Mouse (Mus musculus) bone marrow, adult 2 months (tissue): Measurements from ENCODE around the gene Cpt1c.

ENCODE experiments used
- CTCF ChIP-seq: fragments of 200-500 bp; IDR thresholded peaks from 2 replicates; pipeline ENCODE4 v1.5.1; 2011; ENCODE audit warnings: low read length, control low read depth; ENCODE audit not compliant: control insufficient read depth, insufficient read depth
- POLR2A ChIP-seq: fragments of 200-500 bp; IDR thresholded peaks from 2 replicates; pipeline ENCODE4 v1.6.1; 2011; ENCODE audit warnings: low read depth, mild to moderate bottlenecking, control low read depth, low read length, borderline replicate concordance; ENCODE audit not compliant: control insufficient read depth

DNA sequence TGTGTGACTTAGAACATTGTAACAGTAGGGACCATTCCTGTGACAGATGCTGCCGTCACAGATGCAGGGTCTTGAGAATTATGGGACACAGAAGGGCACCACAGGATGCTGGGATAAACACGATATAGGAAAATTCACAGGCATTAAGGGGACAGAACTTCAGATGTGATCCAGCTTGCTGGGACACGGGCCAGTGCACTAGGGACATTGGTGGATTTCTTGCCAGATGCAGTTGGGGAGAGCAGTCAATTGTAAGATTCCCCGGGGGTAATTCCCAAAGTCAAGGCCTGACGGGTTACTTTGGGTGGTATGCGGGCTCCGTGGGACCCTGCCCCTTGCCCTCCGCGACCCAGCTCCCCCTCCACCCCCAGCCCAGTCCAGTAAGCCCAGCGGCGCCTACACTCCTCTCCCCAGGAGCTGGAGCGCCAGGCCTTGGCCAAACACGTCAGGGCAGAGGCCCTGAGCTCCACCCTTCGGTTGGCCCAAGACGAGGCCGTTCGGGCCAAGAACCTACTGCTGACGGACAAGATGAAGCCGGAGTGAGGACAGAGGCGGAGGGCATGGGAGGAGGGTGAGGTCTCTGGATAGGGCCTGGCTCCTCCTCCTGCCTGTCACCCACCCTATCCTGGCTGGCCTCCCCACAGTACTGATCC, 17.3 kb downstream of the Cpt1c start:
- no peak for TF ChIP-seq POLR2A
- TF ChIP-seq CTCF, result no peak
